Mouse (Mus musculus) cortical plate, adult 2 months (tissue): ENCODE results near the gene Trappc1.

Experiments
- CTCF ChIP-seq: fragments of 200-500 bp; IDR thresholded peaks from 2 replicates; pipeline ENCODE4 v1.5.1; 2011; ENCODE audit warnings: mild to moderate bottlenecking, control low read depth, low read length; ENCODE audit not compliant: insufficient read depth; ENCODE audit errors: extremely low read depth
- POLR2A ChIP-seq: fragments of 200-500 bp; IDR thresholded peaks from 2 replicates; pipeline ENCODE4 v1.6.1; 2011; ENCODE audit warnings: mild to moderate bottlenecking, low read length, control low read depth; ENCODE audit not compliant: insufficient read depth; ENCODE audit errors: extremely low read depth

GRCm38 (mm10) chr11:69322693-69323471 is 898 bp upstream of the Trappc1 start:
- TF ChIP-seq CTCF (no peak), POLR2A (no peak)
